Mouse (Mus musculus) skeletal muscle tissue, postnatal 0 days (tissue): ENCODE data around the gene Ptprcap. TPM values are rescaled to one million over a fixed set of nuclear protein-coding genes. Genes with fewer than 3 reads are reported as not detected.

Experiments
- polyA plus RNA-seq: library from polyadenylated mRNA; unstranded; fragments of >200 nt; fragmentation: Nextera tagmentation; extraction: Ambion mirVana; gene quantifications from 2 replicates; pipeline ENCODE4 v1.2.1, GENCODE M21; 2015

The Ptprcap gene
- 2.1 and 2.3 TPM in 2 replicates for polyA plus RNA-seq

GRCm38 (mm10) chr19:4153232-4153654, at the start of gene Ptprcap:
Gene Ptprcap, plus strand, starts transcription at chr19:4153604.

GRCm38 (mm10) chr19:4125741-4126696, 27.4 kb upstream of the Ptprcap start, which contains the start of gene Aip:
Gene Aip, minus strand, starts transcription at chr19:4125858.

GRCm38 (mm10) chr19:4139446-4139845, 14.0 kb upstream of the Ptprcap start, which contains the start of gene Gpr152:
Gene Gpr152, plus strand, starts transcription at chr19:4139787.

GRCm38 (mm10) chr19:4143759-4144268, 9.6 kb upstream of the Ptprcap start, which contains the start of gene Cabp4:
Gene Cabp4, minus strand, starts transcription at chr19:4144033.

GRCm38 (mm10) chr19:4148491-4148806, 5.0 kb upstream of the Ptprcap start, which contains the start of gene Coro1b:
Gene Coro1b, plus strand, starts transcription at chr19:4148619.

GRCm38 (mm10) chr19:4162646-4163542, 9.5 kb downstream of the Ptprcap start, which contains the start of gene Rps6kb2:
Gene Rps6kb2, minus strand, starts transcription at chr19:4163354.

GRCm38 (mm10) chr19:4175368-4175947, 22.1 kb downstream of the Ptprcap start, which contains the start of gene Carns1:
Gene Carns1, minus strand, starts transcription at chr19:4175479.

GRCm38 (mm10) chr19:4190831-4191334, 37.5 kb downstream of the Ptprcap start, which contains the start of gene Tbc1d10c:
Gene Tbc1d10c, minus strand, starts transcription at chr19:4191284.

GRCm38 (mm10) chr19:4191528-4192250, 38.3 kb downstream of the Ptprcap start, which contains the start of gene Ppp1ca:
Gene Ppp1ca, plus strand, starts transcription at chr19:4192065.

GRCm38 (mm10) chr19:4201291-4201909, 48.0 kb downstream of the Ptprcap start, which contains the start of gene Rad9a:
Gene Rad9a, minus strand, starts transcription at chr19:4201662.

Other genes with a start within 250 kb of the Ptprcap start
- 16.4 and 18.2 TPM in 2 replicates for gene Tcirg1, start 246.5 kb upstream of the Ptprcap start, polyA plus RNA-seq
- gene Ndufs8, start 240.8 kb upstream of the Ptprcap start, polyA plus RNA-seq: 372 and 439 TPM in 2 replicates
- 7.5 and 8.1 TPM in 2 replicates for gene Aldh3b1, start 223.8 kb upstream of the Ptprcap start, polyA plus RNA-seq
- 20.6 and 25.5 TPM in 2 replicates for gene Unc93b1, start 218.4 kb upstream of the Ptprcap start, polyA plus RNA-seq
- gene Aldh3b3, start 195.0 kb upstream of the Ptprcap start, polyA plus RNA-seq: 0.35 TPM in 1 of 2 replicates, not detected in the other
- 1.0 and 9.9 TPM in 2 replicates for gene Aldh3b2, start 181.3 kb upstream of the Ptprcap start, polyA plus RNA-seq
- 10.8 and 13.3 TPM in 2 replicates for gene Acy3, start 167.0 kb upstream of the Ptprcap start, polyA plus RNA-seq
- gene Tbx10, start 160.9 kb upstream of the Ptprcap start, polyA plus RNA-seq: not detected in 2 replicates
- 39.5 and 49.5 TPM in 2 replicates for gene Nudt8, start 153.0 kb upstream of the Ptprcap start, polyA plus RNA-seq
- gene Gm49405, start 153.0 kb upstream of the Ptprcap start, polyA plus RNA-seq: 0.94 and 1.1 TPM in 2 replicates
- gene Doc2g, start 150.3 kb upstream of the Ptprcap start, polyA plus RNA-seq: 1.6 and 2.5 TPM in 2 replicates
- 413 and 450 TPM in 2 replicates for gene Ndufv1, start 140.8 kb upstream of the Ptprcap start, polyA plus RNA-seq
- gene Gstp1, start 115.6 kb upstream of the Ptprcap start, polyA plus RNA-seq: 271 and 284 TPM in 2 replicates
- gene Gstp2, start 107.6 kb upstream of the Ptprcap start, polyA plus RNA-seq: 11.0 and 11.1 TPM in 2 replicates
- gene Gstp3, start 94.0 kb upstream of the Ptprcap start, polyA plus RNA-seq: 0.21 TPM in 1 of 2 replicates, not detected in the other
- 1.3 and 1.5 TPM in 2 replicates for gene Cabp2, start 72.0 kb upstream of the Ptprcap start, polyA plus RNA-seq
- 38.7 and 45.9 TPM in 2 replicates for gene Cdk2ap2, start 56.4 kb upstream of the Ptprcap start, polyA plus RNA-seq
- 3.8 and 5.2 TPM in 2 replicates for gene Pitpnm1, start 53.6 kb upstream of the Ptprcap start, polyA plus RNA-seq
- 56.7 and 57.8 TPM in 2 replicates for gene Aip, start 27.7 kb upstream of the Ptprcap start, polyA plus RNA-seq
- not detected in 2 replicates for gene Gpr152, start 13.8 kb upstream of the Ptprcap start, polyA plus RNA-seq
- gene Cabp4, start 9.6 kb upstream of the Ptprcap start, polyA plus RNA-seq: 0.14 and 1.5 TPM in 2 replicates
- 67.6 and 99.9 TPM in 2 replicates for gene Coro1b, start 5.0 kb upstream of the Ptprcap start, polyA plus RNA-seq
- gene Rps6kb2, start 9.8 kb downstream of the Ptprcap start, polyA plus RNA-seq: 42.6 and 42.9 TPM in 2 replicates
- gene Carns1, start 21.9 kb downstream of the Ptprcap start, polyA plus RNA-seq: 16.9 and 20.7 TPM in 2 replicates
- 5.1 and 6.7 TPM in 2 replicates for gene Tbc1d10c, start 37.7 kb downstream of the Ptprcap start, polyA plus RNA-seq
- gene Ppp1ca, start 38.5 kb downstream of the Ptprcap start, polyA plus RNA-seq: 660 and 721 TPM in 2 replicates
- gene Rad9a, start 48.1 kb downstream of the Ptprcap start, polyA plus RNA-seq: 10.2 and 10.8 TPM in 2 replicates
- 0.51 and 0.85 TPM in 2 replicates for gene Clcf1, start 60.6 kb downstream of the Ptprcap start, polyA plus RNA-seq
- gene AC109138.7, start 60.8 kb downstream of the Ptprcap start, polyA plus RNA-seq: not detected in 2 replicates
- gene Pold4, start 78.3 kb downstream of the Ptprcap start, polyA plus RNA-seq: 35.0 and 37.0 TPM in 2 replicates
- gene Ssh3, start 115.6 kb downstream of the Ptprcap start, polyA plus RNA-seq: 1.6 and 3.1 TPM in 2 replicates
- gene Ankrd13d, start 129.5 kb downstream of the Ptprcap start, polyA plus RNA-seq: 0.84 and 0.95 TPM in 2 replicates
- 6.6 and 7.6 TPM in 2 replicates for gene Grk2, start 152.6 kb downstream of the Ptprcap start, polyA plus RNA-seq
- gene Kdm2a, start 244.7 kb downstream of the Ptprcap start, polyA plus RNA-seq: 16.5 and 17.4 TPM in 2 replicates